Mouse (Mus musculus) layer of hippocampus, adult 2 months (tissue): ENCODE measurements around the gene Commd4. TPM values are rescaled to one million over a fixed set of nuclear protein-coding genes. Genes with fewer than 3 reads are reported as not detected.
"Not testable (repeated sequence)": the region's sequence is repeated elsewhere in the genome, so short reads cannot be mapped to it uniquely, and the experiment has no call there.

Source experiments
- DNase-seq, 2 experiments: peaks; one replicate each; pipeline ENCODE4 v3.0.0; 2022; ENCODE audit warnings: low spot score in 2 of 2
- H3K27ac ChIP-seq: fragments of 200-600 bp; 2 replicates; pipeline ENCODE4 v1.8.1; 2022
- H3K4me3 ChIP-seq: fragments of 200-600 bp; 2 replicates; pipeline ENCODE4 v1.8.1; 2022; ENCODE audit warnings: mild to moderate bottlenecking
- CTCF ChIP-seq: fragments of 200-600 bp; conservative IDR thresholded peaks from 2 replicates; pipeline ENCODE4 v1.8.1; 2022; ENCODE audit warnings: antibody characterized with exemption, mild to moderate bottlenecking, moderate library complexity
- long read RNA-seq, 2 experiments: library from polyadenylated mRNA; stranded (forward); transcript quantifications; one replicate each; pipeline ENCODE4 v2.0.0; 2021; ENCODE audit warnings: borderline mapping rate in 2 of 2
- total RNA-seq, 2 experiments: library from RNA; stranded (reverse); gene quantifications; 2 replicates each; pipeline ENCODE4 v1.2.3; 2021

Commd4 gene
- total RNA-seq = 10 to 100 TPM; 94.5 to 94.7 TPM
- long read RNA-seq, experiment 1, transcript Commd4-204 (7 exons, 1,941 nt) = minor isoform, 12 of 84 reads
- long read RNA-seq, experiment 1, transcript Commd4-201 (8 exons, 858 nt) = major isoform, 24 of 84 reads
- long read RNA-seq, experiment 1, partial matches to known transcripts = 16 of 84 reads
- long read RNA-seq, experiment 1, other reads (novel, unspliced or antisense) = 28 of 84 reads
- long read RNA-seq, experiment 2, transcript Commd4-201 (8 exons, 858 nt) = major isoform, 55 of 124 reads
- long read RNA-seq, experiment 2, transcript Commd4-202 (1 exons, 437 nt) = minor isoform, 10 of 124 reads
- long read RNA-seq, experiment 2, transcript Commd4-204 (7 exons, 1,941 nt) = minor isoform, 15 of 124 reads
- long read RNA-seq, experiment 2, partial matches to known transcripts = 17 of 124 reads
- long read RNA-seq, experiment 2, other reads (novel, unspliced or antisense) = 27 of 124 reads

- no peak for TF ChIP-seq CTCF
- peak within 1 kb of the TSS; percentile 90 for H3K27ac ChIP-seq
- peak; percentile 91 to 95 for DNase-seq
- H3K4me3 ChIP-seq = peak within 1 kb of the TSS; percentile 99
Measured at GRCm38 (mm10) chr9:57158013-57158470, at the start of gene Commd4. Gene Commd4, minus strand, starts transcription at chr9:57158331.

- no peak for TF ChIP-seq CTCF
- no peak for DNase-seq
- Histone ChIP-seq H3K27ac (no peak overlapping the region), H3K4me3 (no peak overlapping the region)
Measured at GRCm38 (mm10) chr9:57206896-57207295, 48.8 kb upstream of the Commd4 start.

- not testable (repeated sequence) for DNase-seq, H3K4me3 ChIP-seq, H3K27ac ChIP-seq
Measured at GRCm38 (mm10) chr9:57203571-57203970, 45.4 kb upstream of the Commd4 start.

GRCm38 (mm10) chr9:57202981-57203380 is 44.9 kb upstream of the Commd4 start:
- Histone ChIP-seq H3K27ac (no peak overlapping the region), H3K4me3 (no peak overlapping the region)
- no peak for DNase-seq
- TF ChIP-seq CTCF = no peak

GRCm38 (mm10) chr9:57197414-57197813 is 39.3 kb upstream of the Commd4 start:
- TF ChIP-seq CTCF = no peak
- Histone ChIP-seq H3K27ac (no peak overlapping the region), H3K4me3 (no peak overlapping the region)
- no peak for DNase-seq

GRCm38 (mm10) chr9:57196708-57197107 is 38.6 kb upstream of the Commd4 start:
- H3K4me3 ChIP-seq = no peak overlapping the region
- no peak for DNase-seq
- TF ChIP-seq CTCF = no peak
- no peak overlapping the region for H3K27ac ChIP-seq

- DNase-seq = no peak
- TF ChIP-seq CTCF = no peak
- Histone ChIP-seq H3K4me3 (no peak overlapping the region), H3K27ac (no peak overlapping the region)
Measured at GRCm38 (mm10) chr9:57168411-57168810, 10.3 kb upstream of the Commd4 start.

GRCm38 (mm10) chr9:57166173-57166572 is 8.0 kb upstream of the Commd4 start:
- Histone ChIP-seq H3K27ac (no peak overlapping the region), H3K4me3 (no peak overlapping the region)
- TF ChIP-seq CTCF = no peak
- DNase-seq = no peak

GRCm38 (mm10) chr9:57163137-57163536 is 5.0 kb upstream of the Commd4 start:
- H3K27ac ChIP-seq = no peak overlapping the region
- no peak overlapping the region for H3K4me3 ChIP-seq
- no peak for TF ChIP-seq CTCF
- DNase-seq = no peak

- no peak overlapping the region for H3K4me3 ChIP-seq
- H3K27ac ChIP-seq = no peak overlapping the region
- DNase-seq = no peak
- TF ChIP-seq CTCF = peak; percentile 69
Measured at GRCm38 (mm10) chr9:57162496-57162895, 4.4 kb upstream of the Commd4 start.

GRCm38 (mm10) chr9:57158506-57158905 is 375 bp upstream of the Commd4 start:
- no peak for DNase-seq
- H3K4me3 ChIP-seq = peak overlapping the region; percentile 99
- peak overlapping the region; percentile 90 for H3K27ac ChIP-seq
- no peak for TF ChIP-seq CTCF

- TF ChIP-seq CTCF = no peak
- Histone ChIP-seq H3K27ac (peak overlapping the region; percentile 90), H3K4me3 (peak overlapping the region; percentile 99)
- DNase-seq = no peak
Measured at GRCm38 (mm10) chr9:57157499-57157898, 632 bp downstream of the Commd4 start.

- H3K4me3 ChIP-seq = no peak overlapping the region
Measured at GRCm38 (mm10) chr9:57156823-57157222, 1.3 kb downstream of the Commd4 start.

GRCm38 (mm10) chr9:57156383-57156782 is 1.7 kb downstream of the Commd4 start:
- no peak for TF ChIP-seq CTCF
- no peak overlapping the region for H3K27ac ChIP-seq
- H3K4me3 ChIP-seq = no peak overlapping the region
- no peak for DNase-seq

More at GRCm38 (mm10) chr9:57156823-57157222, 1.3 kb downstream of the Commd4 start:
- DNase-seq = no peak
- no peak for TF ChIP-seq CTCF
- H3K27ac ChIP-seq = no peak overlapping the region
